Mouse (Mus musculus) hindlimb bud, embryonic 11.5 days (tissue): Measurements from ENCODE around the gene Rbm10.
A peak's percentile ranks its signal among the peaks of the same experiment; 100 is the strongest.

Experiments
- DNase-seq: peaks from one replicate; pipeline ENCODE4 v3.0.0-alpha.2; 2012; ENCODE audit warnings: low read depth, low spot score; ENCODE audit errors: extremely low spot score

Gene Rbm10

DNA sequence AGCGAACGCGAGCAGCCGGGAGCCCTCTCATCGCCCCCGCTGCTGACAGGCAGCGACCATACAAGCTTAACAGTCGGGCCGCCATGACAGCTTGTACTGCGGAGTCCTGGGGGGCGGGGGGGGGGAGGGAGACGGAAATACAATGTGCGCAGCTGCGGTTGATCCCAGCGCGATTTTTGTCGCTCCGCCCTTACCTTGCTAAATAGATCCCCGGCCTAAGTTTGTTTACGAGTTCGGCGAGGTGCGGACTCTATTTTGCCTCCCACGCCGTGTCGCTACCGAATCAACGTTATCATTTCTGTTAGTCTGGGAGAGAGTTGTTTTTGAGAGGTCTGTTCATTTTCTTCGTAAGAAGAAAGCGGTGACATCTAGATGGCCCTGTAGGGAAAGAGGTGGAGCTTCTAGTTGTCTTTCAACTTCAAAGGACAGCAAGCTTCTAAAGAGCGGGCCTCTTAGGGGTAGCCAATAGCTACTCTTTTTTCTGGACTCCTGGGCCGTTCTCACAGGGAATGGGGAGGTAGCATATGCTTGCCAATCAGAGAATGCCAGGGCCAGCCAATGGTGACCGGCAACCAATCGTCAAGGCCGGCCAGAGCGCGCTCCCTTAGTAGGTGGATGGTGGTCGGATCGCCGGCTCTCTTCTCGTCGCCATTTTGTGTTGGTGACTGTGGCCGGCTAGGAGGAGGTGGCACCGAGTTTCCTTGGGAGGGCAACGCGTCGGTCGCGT is at the start of gene Rbm10, which contains the start of gene Ndufb11:
Gene Rbm10 (plus strand): TSS at position 328 of the 727 bp plus-strand sequence.
Gene Ndufb11 (minus strand): TSS at position 444 of the 727 bp plus-strand sequence.
- DNase-seq, result peak; percentile 57

DNA sequence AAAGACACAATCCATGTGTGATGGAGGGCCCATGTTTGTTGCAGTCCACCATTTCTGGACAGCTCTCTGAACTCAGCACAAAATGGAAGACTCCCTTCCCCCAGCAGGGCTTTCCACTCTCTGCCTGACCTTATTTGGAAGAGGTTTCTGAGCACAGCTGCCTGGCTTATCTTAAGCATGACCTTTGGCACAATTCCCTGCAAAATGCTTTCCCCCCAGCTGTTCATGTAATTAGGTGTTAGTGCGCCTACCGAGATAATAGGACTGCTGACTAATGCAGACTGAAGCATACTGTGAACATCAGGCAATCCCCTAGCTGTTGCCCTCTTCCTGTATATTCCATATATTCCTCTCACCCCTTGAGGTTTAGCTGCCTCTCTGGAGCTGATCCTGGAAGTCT is 46.3 kb upstream of the Rbm10 start:
- DNase-seq, result no peak

DNA sequence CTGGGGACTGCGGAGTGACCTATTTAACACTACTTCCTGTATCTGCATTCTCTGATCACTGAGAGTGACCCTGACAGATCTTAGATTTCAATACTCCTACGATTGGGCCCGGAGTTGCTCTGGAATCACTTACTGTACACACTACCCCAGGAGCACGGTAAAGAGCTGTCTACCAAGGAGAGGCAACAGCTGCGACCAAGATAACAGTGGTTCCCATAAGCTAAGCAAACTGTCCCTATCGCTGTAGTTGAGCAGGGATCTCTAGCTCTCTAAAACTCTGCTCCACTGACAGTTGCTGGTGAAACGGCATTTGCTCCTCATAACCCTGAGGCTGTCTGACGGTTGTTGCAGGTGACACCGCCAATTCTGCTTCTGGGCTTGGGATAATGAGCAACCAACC is 44.6 kb upstream of the Rbm10 start:
- DNase-seq, result no peak

DNA sequence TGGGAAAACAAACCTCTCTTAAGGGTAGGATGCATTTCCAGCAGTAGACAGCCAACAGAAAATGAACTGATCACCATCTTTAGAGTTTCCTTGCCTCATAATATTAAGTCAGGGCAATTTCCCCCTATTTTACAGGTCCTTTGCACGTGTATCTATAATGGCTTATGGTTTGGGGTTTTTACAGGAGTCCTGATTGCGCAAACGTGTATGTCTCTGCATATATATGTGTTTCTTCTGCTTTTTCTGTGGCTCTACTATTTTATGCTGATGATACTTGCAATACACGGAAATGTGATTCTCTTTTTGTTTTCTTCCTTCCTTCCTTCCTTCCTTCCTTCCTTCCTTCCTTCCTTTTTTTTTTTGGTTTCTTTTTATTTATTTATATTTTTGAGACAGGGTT is 43.4 kb upstream of the Rbm10 start:
- no peak for DNase-seq

DNA sequence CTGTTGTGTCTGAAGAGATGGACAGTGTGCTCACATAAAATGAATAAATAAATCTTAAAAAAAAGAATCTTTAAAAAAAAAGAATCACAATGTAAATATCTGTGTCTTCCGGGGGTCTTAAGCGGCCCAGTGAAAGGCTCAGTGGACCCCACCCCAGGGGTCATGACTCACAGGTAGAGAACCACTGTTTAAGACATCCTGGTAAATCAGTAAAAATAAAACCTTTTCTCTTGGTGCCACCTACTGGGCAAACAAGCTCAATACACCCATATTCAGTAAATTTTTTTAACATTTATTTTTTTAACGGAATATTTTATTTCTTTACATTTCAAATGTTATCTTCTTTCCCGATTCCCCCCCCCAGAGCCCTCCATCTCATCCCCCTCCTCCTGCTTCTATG is 29.3 kb upstream of the Rbm10 start:
- DNase-seq, result no peak

DNA sequence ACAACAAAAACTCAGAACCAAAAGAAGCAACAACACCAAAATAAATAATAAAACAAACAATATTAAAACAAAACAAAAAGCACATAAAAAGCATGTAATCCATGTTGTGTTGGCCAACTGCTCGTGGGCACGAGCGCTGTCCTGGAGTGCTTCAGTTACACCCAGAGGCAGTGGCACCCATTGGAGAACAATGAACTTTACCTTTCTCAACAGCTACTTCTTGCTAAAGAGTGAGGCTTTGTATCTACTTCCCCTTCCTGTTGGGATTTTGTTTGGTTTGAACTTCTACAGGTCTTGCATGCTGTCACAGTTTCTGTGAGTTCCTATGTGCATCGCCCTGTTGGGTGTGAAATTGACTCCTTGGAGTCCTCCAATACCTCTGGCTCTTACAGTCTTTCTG is 8.8 kb upstream of the Rbm10 start:
- DNase-seq, result no peak

DNA sequence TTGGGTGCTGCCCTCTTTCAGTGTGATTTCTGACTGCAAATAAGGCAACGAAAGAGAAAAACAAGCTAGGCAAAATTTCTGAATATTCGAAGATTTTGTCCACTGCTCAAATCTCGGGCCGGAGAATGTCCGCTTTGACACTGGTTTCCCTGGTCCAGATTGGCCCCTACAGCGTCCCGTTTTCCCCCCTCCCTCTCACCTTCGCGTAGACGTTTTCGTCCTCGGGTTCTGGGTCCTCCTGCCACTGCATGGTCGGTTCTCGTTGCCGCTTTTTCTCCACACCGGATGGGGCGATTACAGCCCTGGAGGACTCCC is 485 bp upstream of the Rbm10 start:
- no peak for DNase-seq

DNA sequence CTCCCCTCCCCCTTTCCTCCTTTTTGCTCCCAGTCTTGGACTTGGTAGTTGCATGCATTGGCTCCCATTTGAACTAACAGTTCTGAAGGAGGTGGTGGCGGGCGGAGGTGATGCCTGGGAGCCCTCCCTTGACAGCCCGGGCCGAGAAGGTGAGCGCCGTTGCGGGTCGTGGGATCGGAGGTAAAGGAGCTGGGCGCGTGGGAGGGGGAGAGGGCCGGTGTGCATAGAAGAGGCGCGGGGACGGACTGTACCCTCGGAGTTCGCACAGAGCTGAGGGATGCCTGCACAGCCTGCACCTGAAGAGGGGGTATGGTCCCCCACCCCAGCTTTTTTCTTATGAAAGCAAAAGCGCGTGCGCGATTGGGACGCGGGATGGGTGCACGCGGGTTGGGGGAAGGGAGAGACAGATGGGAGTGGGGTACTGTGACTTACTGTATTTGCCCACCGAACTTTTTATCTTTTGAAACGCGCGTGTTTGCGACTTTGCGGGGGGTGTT is 648 bp downstream of the Rbm10 start:
- DNase-seq, result no peak

DNA sequence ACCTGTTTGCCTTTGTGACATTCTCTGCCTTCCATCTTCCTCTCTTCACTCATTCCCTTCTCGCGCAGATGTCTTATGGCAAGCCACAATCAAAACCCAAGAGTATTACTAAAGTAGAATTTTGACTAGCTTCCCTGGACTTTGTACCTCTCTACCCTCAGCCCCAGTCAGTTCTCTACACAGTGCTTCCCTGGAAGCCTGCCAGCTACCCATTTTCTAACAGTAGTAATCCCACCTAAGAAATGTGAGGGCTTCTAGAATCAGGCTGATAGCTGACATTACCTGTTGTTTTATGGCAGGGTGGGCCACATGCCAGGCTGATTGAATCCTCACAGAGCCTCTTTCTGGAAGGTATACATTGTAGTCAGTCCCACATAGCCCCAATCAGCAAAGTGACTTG is 20.8 kb downstream of the Rbm10 start:
- no peak for DNase-seq

DNA sequence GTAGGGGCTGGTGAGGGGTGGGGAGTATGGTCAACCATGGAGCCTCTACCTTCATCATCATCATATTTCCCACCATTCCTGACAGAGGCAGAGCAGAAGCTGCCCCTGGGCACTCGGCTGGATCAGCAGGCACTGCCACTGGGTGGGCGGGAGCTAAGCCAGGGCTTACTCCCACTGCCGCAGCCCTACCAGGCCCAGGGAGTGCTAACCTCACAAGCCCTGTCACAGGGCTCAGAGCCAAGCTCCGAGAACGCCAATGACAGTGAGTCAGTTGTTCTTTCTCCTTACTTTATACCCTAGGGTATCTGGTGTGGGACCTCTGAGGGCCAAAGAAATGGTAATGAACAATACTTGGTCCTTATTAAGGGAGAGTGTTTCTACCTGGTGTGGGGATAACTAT is 27.5 kb downstream of the Rbm10 start:
- no peak for DNase-seq

DNA sequence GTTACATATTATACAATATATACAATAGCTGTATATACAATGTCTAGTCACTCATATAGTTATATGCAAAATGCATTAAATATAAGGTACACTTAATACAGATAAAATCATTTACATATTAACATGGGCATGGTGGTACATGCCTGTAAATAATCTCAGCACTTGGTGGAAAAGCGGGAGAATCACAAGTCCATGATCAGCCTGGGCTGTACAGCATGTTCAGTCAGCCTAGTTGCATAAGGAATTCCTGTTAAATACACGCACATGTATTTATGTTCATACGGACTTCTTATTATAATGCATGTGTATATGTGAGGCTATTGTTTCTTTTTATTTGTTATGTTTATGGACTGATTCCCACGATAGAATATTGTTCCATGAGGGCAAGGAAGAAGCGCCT is 40.3 kb downstream of the Rbm10 start:
- DNase-seq, result no peak

DNA sequence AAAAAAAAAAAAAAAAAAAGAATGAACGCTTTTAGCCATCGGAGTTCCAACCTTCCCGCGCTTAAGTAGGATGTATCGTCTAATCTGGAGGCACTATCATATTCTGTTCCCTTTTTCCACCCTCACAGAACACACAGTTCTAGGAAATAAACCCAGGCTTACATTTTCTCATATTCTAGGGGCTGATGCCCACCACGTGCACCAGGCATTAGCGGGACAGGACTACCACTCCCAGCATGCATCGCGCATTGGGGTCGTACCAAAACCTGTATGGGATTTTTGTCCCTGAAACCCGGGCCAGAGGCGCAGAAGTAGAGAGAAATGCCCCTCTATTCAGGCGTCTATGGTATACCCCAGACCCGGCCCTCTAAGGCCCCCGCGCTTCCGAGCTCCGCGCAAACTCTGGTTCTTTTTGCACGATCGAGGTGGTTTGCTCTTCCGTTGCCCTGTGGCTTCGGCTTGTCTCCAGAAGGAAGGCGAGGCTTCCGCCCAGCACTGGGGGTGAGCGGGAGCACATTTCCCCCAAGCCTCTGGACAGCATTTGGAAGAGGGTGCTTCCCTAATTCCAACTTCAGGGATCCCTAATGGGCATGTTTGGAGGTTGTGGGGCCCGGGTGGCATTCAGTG is 40.8 kb downstream of the Rbm10 start, which contains the start of gene Uba1:
Gene Uba1 (plus strand): TSS at position 301 of the 627 bp plus-strand sequence.
- peak; percentile 58 for DNase-seq

DNA sequence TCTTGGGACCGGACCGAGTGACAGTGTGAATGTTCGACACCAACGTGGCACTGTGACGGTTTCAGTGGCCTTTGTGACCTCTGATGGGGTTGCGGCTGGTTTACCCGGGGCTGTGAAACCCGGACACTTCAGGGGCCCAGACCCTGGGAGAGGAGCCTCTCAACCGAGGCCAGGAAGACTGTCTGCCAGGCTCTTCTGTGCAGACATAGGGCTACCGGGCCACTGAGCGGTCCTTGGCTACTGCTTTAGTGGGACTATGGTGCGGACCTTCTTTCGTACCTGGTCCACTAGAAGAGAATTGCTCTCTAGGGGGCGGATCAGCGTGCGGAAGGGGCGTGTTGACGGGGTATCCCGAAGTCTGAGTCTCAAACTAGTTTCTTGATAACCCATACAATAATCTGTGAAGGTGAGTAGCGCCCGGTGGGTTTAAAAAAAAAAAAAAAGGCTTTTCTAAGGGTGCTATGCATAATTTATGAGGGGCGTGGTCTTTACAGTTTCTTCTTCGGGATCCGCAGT is 41.6 kb downstream of the Rbm10 start:
- no peak for DNase-seq

DNA sequence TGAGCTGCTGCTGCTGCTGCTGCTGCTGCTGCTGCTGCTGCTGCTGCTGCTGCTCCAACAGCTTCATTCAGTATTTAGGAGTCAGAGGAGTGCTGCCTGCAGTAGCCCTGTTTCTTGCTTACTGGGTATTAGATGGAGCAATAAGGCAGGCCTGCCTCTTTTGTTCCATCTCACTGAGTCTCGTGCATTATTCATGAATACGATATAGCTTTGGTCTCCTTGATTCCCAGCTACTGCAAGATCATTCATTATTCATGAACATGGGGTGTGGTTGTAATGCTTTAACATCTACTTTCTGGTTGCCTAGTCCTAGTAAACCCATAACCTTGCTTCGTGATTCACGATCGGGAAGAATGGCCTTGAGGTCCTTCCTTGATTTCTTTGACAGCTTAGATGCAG is 45.0 kb downstream of the Rbm10 start:
- DNase-seq, result no peak

DNA sequence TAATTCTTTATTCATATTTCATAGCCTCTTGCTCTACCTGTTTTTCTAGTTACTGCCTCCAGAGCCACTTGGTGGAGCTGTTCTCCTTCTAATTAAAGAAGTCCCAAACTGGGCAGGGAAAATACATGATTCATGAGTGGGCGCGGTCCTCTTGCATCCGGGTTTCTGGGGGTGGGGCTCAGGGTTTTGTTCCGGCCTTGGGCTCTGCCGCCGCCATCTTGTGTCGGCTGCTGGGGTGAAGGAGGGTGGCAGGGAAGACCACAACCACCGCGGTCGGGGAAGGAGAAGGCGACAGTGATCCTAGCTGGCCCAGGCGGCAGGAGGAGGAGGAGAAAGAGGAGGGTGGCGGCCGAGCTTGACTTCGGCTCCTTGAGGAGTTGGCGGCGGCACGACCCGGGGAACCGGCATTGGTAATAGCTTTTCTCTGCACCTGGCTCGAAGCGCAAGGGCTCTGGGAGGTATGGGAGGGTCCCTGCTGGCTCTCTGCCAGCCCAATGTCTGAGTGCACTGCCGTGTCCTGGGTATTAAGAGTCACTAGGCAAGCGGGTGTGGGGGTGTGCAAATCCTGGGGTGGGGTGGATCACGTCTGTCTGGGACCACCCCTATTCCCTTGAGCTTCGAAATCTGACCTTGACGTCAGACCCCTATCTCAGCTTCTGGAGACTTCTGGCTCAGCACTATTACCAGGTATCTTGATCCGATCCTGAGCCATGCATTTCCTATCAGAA is 45.6 kb downstream of the Rbm10 start:
- DNase-seq, result peak; percentile 44

DNA sequence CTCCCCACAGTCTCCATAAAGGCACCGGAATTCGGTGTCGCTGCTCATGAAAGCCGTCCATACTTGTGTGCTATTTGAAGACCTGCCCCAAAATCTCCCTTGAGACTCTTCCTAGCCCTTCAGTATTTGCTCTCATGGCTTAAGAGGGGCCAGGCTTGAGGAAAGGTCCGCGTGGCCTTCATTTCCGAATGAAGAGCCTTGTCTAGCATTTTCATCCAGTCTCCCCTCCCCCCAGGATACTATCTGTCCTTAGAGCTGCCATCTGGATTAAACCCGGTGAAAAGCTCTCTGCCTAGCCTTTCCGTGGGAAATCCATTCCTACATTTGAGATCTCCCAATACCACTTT is 46.1 kb downstream of the Rbm10 start:
- no peak for DNase-seq

DNA sequence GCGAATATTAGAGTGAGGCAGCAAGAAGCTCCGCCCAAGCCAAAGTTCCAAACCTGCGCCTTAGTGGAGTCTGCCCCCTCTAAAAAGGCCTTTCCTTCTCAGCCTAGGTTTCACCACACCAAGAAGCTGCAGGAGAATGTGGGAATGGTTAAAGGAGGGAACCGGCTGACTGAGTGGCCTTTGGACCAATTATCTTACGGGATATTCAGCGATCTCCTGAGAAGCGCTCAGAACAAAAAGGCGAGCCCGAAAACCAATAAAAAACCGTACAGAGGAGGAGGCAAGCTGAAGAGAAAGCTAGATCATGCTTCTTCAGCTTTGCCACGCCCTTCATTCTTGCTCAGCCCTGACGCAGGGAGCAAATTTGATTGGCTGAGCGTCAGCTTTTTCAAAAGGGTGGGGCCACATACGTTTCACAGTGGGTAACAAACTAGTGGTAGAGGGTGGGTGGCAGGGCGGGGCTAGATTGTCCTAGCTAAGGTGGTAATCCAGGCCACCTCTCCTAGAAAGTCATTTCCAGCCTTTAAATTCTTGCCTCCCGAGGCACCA is 70.3 kb downstream of the Rbm10 start, which contains the start of gene Cdk16:
Gene Cdk16 (plus strand): TSS at position 436 of the 549 bp plus-strand sequence.
- DNase-seq, result no peak

DNA sequence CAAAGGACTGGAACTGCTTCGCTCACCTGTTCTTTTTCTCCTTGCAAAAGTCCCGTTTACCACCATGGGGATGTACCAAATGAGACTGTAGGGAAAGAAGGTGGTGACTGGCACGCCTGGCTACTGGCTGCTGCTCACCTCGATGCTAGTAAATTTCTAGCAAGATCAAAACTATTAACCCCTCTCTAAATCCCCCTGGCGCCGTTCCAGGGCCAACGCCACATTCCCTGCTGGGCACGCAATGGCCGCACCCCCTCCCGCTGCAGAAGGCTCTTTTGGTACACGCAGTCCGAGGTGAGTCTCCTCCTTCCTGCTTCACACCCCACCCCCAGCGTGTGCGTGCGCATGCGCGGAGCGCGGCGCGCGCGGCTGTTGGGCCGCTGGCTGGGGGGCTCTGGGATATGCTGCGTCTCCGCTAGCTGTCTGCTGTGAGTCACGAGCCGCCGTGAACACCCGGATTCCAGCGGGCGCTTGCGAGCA is 70.8 kb downstream of the Rbm10 start:
- no peak for DNase-seq

DNA sequence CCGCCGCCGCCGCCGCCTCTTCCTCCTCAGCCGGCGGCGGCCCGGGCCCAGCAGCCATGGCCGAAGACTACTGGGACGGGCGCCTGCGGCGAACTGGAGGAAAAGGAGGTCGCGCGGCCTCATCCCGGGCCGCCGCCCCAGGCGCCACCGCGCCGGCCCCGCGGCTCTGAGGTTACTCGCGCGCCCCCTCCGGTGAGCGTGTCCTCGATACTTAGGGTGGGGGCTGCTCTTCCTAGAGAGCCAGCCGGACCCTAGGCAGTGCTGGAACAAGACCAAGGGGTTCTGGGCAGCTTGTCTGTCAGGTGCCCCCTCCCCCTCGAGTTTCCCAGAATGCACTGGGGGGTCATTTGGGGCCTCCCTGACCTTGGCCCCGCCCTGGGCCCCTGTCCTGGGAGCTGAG is 71.3 kb downstream of the Rbm10 start:
- DNase-seq, result no peak

DNA sequence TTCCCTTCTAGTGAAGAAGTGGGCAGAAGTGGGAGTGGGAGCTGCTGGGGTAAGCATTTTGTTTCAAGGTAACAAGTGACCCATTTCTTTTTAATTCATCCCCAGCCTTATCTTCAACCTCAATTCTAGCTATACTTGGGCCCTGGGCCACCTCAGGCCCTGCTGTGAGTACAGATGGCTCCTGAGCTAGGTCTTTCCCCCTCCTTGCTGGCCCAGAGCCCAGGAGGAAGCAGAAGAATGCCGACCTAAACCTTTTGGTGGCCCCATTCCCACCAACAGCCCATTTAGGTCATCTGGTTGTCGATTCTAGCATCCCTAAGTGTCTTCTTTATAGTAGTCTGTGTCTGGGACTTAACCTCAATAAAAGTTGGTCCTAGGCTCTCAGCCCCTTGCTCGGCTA is 74.3 kb downstream of the Rbm10 start:
- DNase-seq, result no peak

DNA sequence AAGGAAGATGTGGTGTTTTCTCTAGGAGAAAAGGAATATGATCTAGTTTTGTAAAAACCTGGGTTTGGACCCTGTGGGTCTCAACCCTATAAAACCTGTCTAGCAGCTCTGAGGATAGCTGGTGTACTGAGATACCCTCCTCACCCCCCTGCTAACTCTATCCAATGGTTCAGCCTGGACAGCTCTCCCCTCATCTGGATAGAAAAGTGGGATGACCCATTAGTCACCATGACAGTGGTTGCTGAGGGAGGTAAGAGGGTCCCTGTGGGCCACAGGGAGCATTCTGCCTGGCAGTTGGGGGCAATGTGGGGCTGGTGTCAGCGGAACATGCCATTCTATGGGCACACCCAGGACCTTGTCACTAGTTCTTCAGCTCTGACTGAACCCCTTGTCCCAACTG is 75.3 kb downstream of the Rbm10 start:
- no peak for DNase-seq
